Mouse (Mus musculus) brain, embryonic 18.5 days (tissue): ENCODE data around the gene Vmn1r10.

ENCODE experiments used
- DNase-seq: peaks from one replicate; pipeline ENCODE4 v3.0.0-alpha.2; 2012; ENCODE audit warnings: low read depth, low spot score

The Vmn1r10 gene

GRCm38 (mm10) chr6:57109154-57109553, at the start of gene Vmn1r10:
TSS of gene Vmn1r10 (plus strand) at chr6:57109454.
- no peak for DNase-seq

- DNase-seq = no peak
These were observed 45.5 kb upstream of the Vmn1r10 start for GRCm38 (mm10) chr6:57063730-57064129.

GRCm38 (mm10) chr6:57066487-57066886, 42.8 kb upstream of the Vmn1r10 start, which contains the start of gene Vmn1r9:
TSS of gene Vmn1r9 (plus strand) at chr6:57066787.
- DNase-seq = no peak

- DNase-seq = no peak
These were observed 2.9 kb upstream of the Vmn1r10 start for GRCm38 (mm10) chr6:57106358-57106757.

- no peak for DNase-seq
These were observed 23.9 kb downstream of the Vmn1r10 start, which contains the start of gene Vmn1r11 for GRCm38 (mm10) chr6:57133155-57133554. TSS of gene Vmn1r11 (plus strand) at chr6:57133455.

GRCm38 (mm10) chr6:57156619-57157018, 47.4 kb downstream of the Vmn1r10 start, which contains the start of gene Vmn1r12:
TSS of gene Vmn1r12 (plus strand) at chr6:57156919.
- DNase-seq = no peak
